Mouse (Mus musculus): ENCODE results near the gene Abhd15. TPM values are rescaled to one million over a fixed set of nuclear protein-coding genes. Genes with fewer than 3 reads are reported as not detected.
A peak's percentile ranks its signal among the peaks of the same experiment; 100 is the strongest.

The Abhd15 gene
- 5.9 and 9.4 TPM in 2 replicates for total RNA-seq (2017)

- peak; percentile 19 for ATAC-seq (replicated peaks; ENCODE audit: low read depth, poor library complexity, severe bottlenecking)
Measured at GRCm38 (mm10) chr11:77514832-77515636, at the start of gene Abhd15. Abhd15 (plus strand) TSS chr11:77515121.

DNA sequence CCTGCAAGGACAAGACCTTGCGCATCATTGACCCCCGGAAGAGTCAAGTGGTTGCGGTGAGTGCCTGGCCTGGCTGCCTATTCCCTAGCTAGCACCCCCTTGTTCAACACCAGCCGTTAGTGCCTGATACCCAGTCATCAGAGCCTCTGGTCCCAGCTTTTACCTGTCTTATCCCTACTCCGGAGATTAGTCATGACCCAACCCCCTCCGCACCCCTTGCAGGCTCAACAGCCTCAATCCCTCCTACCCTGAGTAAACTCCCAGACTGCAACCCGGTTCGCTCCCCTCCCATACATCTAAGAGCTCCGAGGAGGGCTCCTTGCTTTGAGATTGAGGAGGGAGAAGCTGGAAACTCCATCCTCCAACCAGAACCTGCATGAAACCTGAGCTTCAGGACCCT, 48.4 kb upstream of the Abhd15 start:
- ATAC-seq (replicated peaks; ENCODE audit: low read depth, poor library complexity, severe bottlenecking), result no peak

- ATAC-seq (replicated peaks; ENCODE audit: low read depth, poor library complexity, severe bottlenecking), result peak; percentile 76
Measured at GRCm38 (mm10) chr11:77467157-77467556, 47.8 kb upstream of the Abhd15 start.

- ATAC-seq (replicated peaks; ENCODE audit: low read depth, poor library complexity, severe bottlenecking), result peak; percentile 67
Measured at GRCm38 (mm10) chr11:77467784-77468183, 47.1 kb upstream of the Abhd15 start.

DNA sequence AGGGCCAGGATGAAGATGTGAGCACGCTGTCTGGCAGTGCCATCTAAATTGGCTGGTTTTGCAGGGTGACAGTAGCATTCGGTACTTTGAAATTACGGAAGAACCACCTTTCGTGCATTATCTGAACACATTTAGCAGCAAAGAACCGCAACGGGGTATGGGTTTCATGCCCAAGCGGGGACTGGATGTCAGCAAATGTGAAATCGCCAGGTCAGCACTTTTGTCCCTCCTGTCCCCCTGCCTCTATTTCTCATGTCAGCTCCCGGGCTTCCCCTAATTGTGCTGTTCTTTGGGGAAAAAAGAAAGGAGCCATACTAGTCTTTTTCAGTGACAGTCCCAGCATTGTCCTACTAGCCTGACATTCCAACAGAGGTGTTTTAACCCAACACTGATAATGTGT, 46.5 kb upstream of the Abhd15 start:
- no peak for ATAC-seq (replicated peaks; ENCODE audit: low read depth, poor library complexity, severe bottlenecking)

DNA sequence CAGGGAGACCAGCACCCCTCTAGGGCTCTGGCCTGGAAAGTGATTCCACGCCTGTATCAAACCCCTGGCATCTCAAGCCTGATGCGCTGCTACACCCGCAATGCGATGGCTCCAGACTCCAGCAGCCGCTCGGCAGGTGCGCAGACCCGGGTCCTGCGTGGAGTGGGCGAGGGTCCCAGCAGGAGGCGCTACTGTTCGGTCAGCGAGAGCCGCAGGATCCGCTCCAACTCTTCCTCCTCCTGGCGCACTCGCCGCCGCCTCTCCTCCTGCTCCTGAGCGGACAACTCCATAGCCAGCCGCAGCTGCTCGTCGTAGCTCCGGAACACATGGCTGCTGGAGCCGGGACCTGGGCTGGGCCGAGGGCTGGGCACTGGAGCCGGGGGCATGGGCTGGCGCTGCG, 43.5 kb upstream of the Abhd15 start:
- no peak for ATAC-seq (replicated peaks; ENCODE audit: low read depth, poor library complexity, severe bottlenecking)

- no peak for ATAC-seq (replicated peaks; ENCODE audit: low read depth, poor library complexity, severe bottlenecking)
Measured at GRCm38 (mm10) chr11:77472775-77473174, 42.1 kb upstream of the Abhd15 start.

DNA sequence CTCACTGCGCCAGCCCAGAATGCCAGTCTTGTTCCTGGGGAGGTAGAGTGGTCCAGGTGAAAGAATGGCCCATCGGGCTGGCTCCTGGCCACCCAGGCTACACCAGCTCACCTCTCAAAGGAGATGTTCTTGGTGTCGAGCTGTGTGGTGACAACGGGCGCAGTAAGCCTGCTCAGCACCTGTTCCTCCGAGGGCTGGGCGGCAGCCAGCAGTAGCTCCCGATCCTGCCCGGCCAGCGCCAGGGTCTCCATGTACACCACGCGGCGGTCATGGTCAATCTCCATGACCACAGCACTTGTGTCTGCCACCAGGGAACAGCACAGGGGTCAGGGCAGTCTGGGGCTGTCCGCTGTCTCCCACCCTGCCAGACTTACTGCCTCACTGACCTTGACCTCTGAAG, 38.7 kb upstream of the Abhd15 start:
- no peak for ATAC-seq (replicated peaks; ENCODE audit: low read depth, poor library complexity, severe bottlenecking)

- no peak for ATAC-seq (replicated peaks; ENCODE audit: low read depth, poor library complexity, severe bottlenecking)
Measured at GRCm38 (mm10) chr11:77476895-77477294, 38.0 kb upstream of the Abhd15 start.

DNA sequence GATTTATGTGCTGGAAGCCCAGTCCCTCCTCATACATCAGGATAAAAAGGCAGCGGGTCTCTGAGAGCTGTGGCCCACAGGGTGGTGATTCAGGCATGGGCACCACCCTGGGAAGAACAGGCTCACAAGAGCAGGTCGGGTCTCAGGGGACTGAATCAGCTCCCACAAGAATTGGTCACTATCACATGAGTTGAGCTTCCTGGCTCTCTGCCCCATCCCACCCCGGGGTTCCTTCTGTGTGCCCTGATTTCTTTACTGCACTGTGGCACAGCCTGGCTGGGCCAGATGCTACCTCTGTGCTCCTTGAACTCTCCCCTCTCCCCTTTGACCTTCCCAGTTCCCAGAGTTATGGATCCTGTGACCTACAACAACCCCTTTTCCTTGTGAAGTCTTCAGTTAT, 31.9 kb upstream of the Abhd15 start:
- ATAC-seq (replicated peaks; ENCODE audit: low read depth, poor library complexity, severe bottlenecking), result no peak

- peak; percentile 67 for ATAC-seq (replicated peaks; ENCODE audit: low read depth, poor library complexity, severe bottlenecking)
Measured at GRCm38 (mm10) chr11:77483510-77484255, 31.2 kb upstream of the Abhd15 start.

DNA sequence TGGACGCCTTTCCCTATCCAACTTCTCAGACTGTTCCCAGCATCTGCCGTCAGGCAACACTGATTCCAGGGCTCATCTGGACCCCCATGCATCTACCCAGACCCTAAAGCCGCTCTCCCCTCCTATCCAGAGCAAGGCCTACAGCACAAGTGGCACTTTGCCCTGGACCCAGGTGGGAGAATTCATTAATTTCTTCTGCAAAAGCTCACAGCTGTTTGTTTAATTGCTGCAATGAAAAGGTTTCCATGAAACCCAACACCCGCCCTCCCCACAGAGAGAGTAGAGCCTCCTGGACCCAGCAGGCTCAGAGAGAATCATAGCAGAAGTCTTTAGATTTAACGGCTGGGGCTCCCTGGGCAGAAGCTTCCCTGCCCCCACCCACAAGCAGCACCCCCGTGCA, 29.7 kb upstream of the Abhd15 start:
- ATAC-seq (replicated peaks; ENCODE audit: low read depth, poor library complexity, severe bottlenecking), result no peak

DNA sequence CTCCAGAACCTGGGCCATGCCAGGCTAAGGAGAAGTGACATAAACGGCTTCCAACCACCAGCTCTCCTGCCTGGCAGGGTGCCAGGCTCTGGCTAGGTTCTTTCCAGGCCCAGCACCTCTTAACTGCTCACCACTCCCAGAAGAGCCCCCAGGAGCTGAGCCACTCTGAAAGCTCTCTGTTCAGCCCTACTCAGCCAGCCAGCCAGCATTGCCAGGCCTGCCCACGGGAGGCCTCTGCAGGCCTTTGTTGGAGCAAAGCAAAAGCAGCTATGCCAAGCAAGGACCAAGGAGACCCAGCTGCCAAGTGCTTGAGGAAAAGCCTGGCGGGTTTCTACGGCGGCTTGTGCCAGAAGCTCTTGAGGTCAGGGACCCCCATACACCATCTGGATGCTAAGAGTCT, 28.1 kb upstream of the Abhd15 start:
- no peak for ATAC-seq (replicated peaks; ENCODE audit: low read depth, poor library complexity, severe bottlenecking)

- no peak for ATAC-seq (replicated peaks; ENCODE audit: low read depth, poor library complexity, severe bottlenecking)
Measured at GRCm38 (mm10) chr11:77488771-77489581, 25.9 kb upstream of the Abhd15 start.

- no peak for ATAC-seq (replicated peaks; ENCODE audit: low read depth, poor library complexity, severe bottlenecking)
Measured at GRCm38 (mm10) chr11:77489591-77490235, 25.2 kb upstream of the Abhd15 start, which contains the start of gene Ankrd13b. Ankrd13b (minus strand) TSS chr11:77489678.

DNA sequence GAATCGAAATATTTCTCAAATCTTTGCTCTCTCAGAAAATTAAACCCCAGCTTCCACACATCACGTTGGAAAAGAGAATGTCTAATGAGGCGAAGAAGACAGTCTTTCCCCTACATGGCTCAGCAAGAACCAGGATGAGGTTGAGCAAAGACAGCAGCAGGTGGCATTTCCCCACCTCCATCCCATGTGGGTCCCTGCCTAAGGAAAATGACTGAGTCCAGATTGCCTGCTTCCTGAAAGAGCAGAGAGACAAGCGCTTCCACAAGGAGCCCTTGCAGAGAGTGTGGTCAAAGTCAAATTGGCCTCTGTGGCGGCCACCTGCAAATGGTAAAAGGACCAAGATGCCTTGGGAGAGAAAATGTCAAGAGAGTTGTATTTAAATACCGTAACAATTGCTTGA, 24.5 kb upstream of the Abhd15 start:
- no peak for ATAC-seq (replicated peaks; ENCODE audit: low read depth, poor library complexity, severe bottlenecking)

GRCm38 (mm10) chr11:77491123-77491501, 23.8 kb upstream of the Abhd15 start:
- ATAC-seq (replicated peaks; ENCODE audit: low read depth, poor library complexity, severe bottlenecking), result peak; percentile 74

GRCm38 (mm10) chr11:77491502-77492291, 23.2 kb upstream of the Abhd15 start:
- peak; percentile 10; the same call in 1 of the 2 replicates for ATAC-seq (replicated peaks; ENCODE audit: low read depth, poor library complexity, severe bottlenecking)

- no peak for ATAC-seq (replicated peaks; ENCODE audit: low read depth, poor library complexity, severe bottlenecking)
Measured at GRCm38 (mm10) chr11:77492311-77492871, 22.5 kb upstream of the Abhd15 start.
